Mouse (Mus musculus) heart, adult 2 months (tissue): ENCODE measurements around the gene Ttc41. TPM values are rescaled to one million over a fixed set of nuclear protein-coding genes. Genes with fewer than 3 reads are reported as not detected.

Experiments
- DNase-seq, 2 experiments: peaks; one replicate each; pipeline ENCODE4 v3.0.0; 2021
- H3K27ac ChIP-seq: fragments of 200-600 bp; 2 replicates; pipeline ENCODE4 v1.8.1; 2022
- H3K27me3 ChIP-seq: fragments of 200-500 bp; 2 replicates; pipeline ENCODE4 v1.6.1; 2012; ENCODE audit warnings: mild to moderate bottlenecking, low read length, inconsistent platforms, mixed read lengths; ENCODE audit not compliant: control insufficient read depth, insufficient read depth
- H3K36me3 ChIP-seq: fragments of 200-500 bp; 2 replicates; pipeline ENCODE4 v1.6.1; 2012; ENCODE audit warnings: low read length, inconsistent platforms; ENCODE audit not compliant: control insufficient read depth, insufficient read depth
- H3K4me1 ChIP-seq: fragments of 200-500 bp; 2 replicates; pipeline ENCODE4 v1.6.1; 2011; ENCODE audit warnings: low read length; ENCODE audit not compliant: control insufficient read depth, insufficient read depth
- H3K4me3 ChIP-seq: fragments of 200-600 bp; 2 replicates; pipeline ENCODE4 v1.8.1; 2022
- H3K79me2 ChIP-seq: fragments of 200-500 bp; replicated peaks from 2 replicates; pipeline ENCODE4 v1.6.1; 2012; ENCODE audit warnings: mild to moderate bottlenecking, inconsistent platforms, low read length, moderate library complexity, mixed read lengths; ENCODE audit not compliant: control insufficient read depth, insufficient read depth
- H3K9ac ChIP-seq: fragments of 200-500 bp; 2 replicates; pipeline ENCODE4 v1.6.1; 2012; ENCODE audit warnings: low read depth, mild to moderate bottlenecking, control low read depth, inconsistent platforms, low read length, mixed read lengths
- CTCF ChIP-seq: fragments of 200-600 bp; IDR thresholded peaks from 2 replicates; pipeline ENCODE4 v1.8.1; 2022; ENCODE audit warnings: antibody characterized with exemption, mild to moderate bottlenecking, moderate library complexity
- EP300 ChIP-seq: fragments of 200-500 bp; IDR thresholded peaks from 2 replicates; pipeline ENCODE4 v1.6.1; 2011; ENCODE audit warnings: low read depth, low read length, control low read depth; ENCODE audit not compliant: insufficient read depth
- POLR2A ChIP-seq: fragments of 200-500 bp; IDR thresholded peaks from 2 replicates; pipeline ENCODE4 v1.6.1; 2011; ENCODE audit warnings: mild to moderate bottlenecking, low read depth, low read length, control low read depth; ENCODE audit not compliant: insufficient read depth
- WGBS: fragments of 180-500 bp; shearing (Covaris S2); methylation state at CpG from one replicate; pipeline ENCODE4 v1.1.7; 2018; 5-methylcytosine and 5-hydroxymethylcytosine counted together
- intact Hi-C: fragments of 180-260 bp; cut with DNase I; formaldehyde crosslinking; loops from one replicate; pipeline ENCODE4 v1.15.1; 2025
- polyA plus RNA-seq: library from polyadenylated mRNA; depleted of rRNA; stranded (reverse); fragments of >200 nt; gene quantifications from 2 replicates; pipeline ENCODE4 v1.2.3, GENCODE M21; 2012
- total RNA-seq, 2 experiments: library from RNA; stranded (reverse); gene quantifications; 2 replicates each; pipeline ENCODE4 v1.2.3; 2021

Gene Ttc41
- total and polyA plus RNA-seq, 3 experiments = 1.2 to 2.2 (median 2.1) TPM

GRCm38 (mm10) chr10:86769797-86770196, 64.2 kb downstream of the Ttc41 start:
- Histone ChIP-seq H3K36me3 (no peaks in the 10 kb centered on the region), H3K27ac (no peak overlapping the region; the same call in 1 of the 2 replicates), H3K4me3 (no peak overlapping the region), H3K9ac (no peak overlapping the region), H3K4me1 (no peaks in the 10 kb centered on the region; the same call in 1 of the 2 replicates), H3K79me2 (no peaks in the 10 kb centered on the region), H3K27me3 (no peaks in the 10 kb centered on the region)
- TF ChIP-seq EP300 (no peak), CTCF (no peak), POLR2A (no peak)
- DNase-seq = no peak
- intact Hi-C loops = loop anchor here (10.0 kb wide), 1 partner anchor 205 kb away; no protein-coding TSS in a partner anchor
- WGBS = 56% methylated on average over 4 of the region's 4 CpGs

DNA sequence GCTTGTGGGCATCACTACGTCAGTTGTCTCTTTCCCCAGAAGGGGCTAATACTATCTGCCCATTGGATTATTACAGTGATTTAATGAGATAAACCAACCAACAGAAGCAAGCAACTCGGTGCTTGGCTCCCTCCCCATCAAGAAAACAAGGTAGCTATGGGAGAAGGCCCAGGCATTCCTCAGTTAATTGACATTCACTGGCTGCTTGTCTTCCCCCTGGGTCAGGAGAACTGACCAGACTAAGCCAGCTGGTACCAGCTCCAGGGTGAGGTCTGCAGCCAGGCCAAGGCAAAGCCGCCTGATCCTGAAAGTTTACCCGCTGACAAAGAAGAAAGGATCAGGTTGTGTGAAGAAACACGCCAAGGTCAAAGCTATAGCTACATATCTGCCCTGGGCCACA, 66.1 kb downstream of the Ttc41 start:
- Histone ChIP-seq H3K9ac (no peak overlapping the region), H3K4me3 (no peak overlapping the region), H3K27me3 (no peaks in the 10 kb centered on the region), H3K36me3 (no peaks in the 10 kb centered on the region), H3K79me2 (no peaks in the 10 kb centered on the region), H3K4me1 (no peaks in the 10 kb centered on the region; the same call in 1 of the 2 replicates), H3K27ac (no peak overlapping the region)
- intact Hi-C loops = loop anchor here (10.0 kb wide), 1 partner anchor 203 kb away; no protein-coding TSS in a partner anchor
- DNase-seq = no peak
- TF ChIP-seq CTCF (no peak), EP300 (no peak), POLR2A (no peak)
- WGBS = 89% methylated on average over 5 of the region's 5 CpGs

GRCm38 (mm10) chr10:86772231-86772631, 66.6 kb downstream of the Ttc41 start:
- no peaks in the 10 kb centered on the region for H3K79me2 ChIP-seq
- no peak for TF ChIP-seq CTCF
- no peak for TF ChIP-seq EP300
- TF ChIP-seq POLR2A = no peak
- WGBS = 39% methylated on average over 6 of the region's 6 CpGs
- H3K27ac ChIP-seq = no peak overlapping the region
- intact Hi-C loops = loop anchor here (10.0 kb wide), 1 partner anchor 203 kb away; no protein-coding TSS in a partner anchor
- no peaks in the 10 kb centered on the region for H3K36me3 ChIP-seq
- peak in 1 of 2 experiments; percentile 26 for DNase-seq
- H3K4me1 ChIP-seq = no peaks in the 10 kb centered on the region; the same call in 1 of the 2 replicates
- no peak overlapping the region for H3K4me3 ChIP-seq
- no peaks in the 10 kb centered on the region for H3K27me3 ChIP-seq
- no peak overlapping the region for H3K9ac ChIP-seq

DNA sequence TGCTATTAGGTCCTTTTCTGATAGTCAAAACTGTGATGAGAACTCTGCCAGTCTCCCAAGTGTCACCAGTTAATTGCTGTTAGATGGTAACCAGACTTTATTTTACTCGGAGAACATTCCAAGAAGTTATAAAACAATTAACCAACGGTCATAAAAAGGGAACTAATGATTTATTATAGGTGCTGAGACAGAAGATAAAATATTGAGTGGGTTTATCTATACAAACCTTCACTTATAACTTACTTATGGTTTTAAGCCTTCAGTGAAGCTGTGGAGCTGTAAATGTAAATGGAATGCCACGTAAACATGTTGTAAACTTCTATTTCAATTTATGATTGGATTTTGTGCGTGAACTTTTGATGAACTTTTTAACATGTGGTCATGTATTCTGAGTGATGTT, 67.7 kb downstream of the Ttc41 start:
- no peak for DNase-seq
- Histone ChIP-seq H3K36me3 (no peaks in the 10 kb centered on the region), H3K4me3 (no peak overlapping the region), H3K4me1 (peaks cover 1% of the 10 kb centered on the region), H3K27me3 (no peaks in the 10 kb centered on the region), H3K79me2 (no peaks in the 10 kb centered on the region), H3K27ac (no peak overlapping the region), H3K9ac (no peak overlapping the region)
- TF ChIP-seq EP300 = no peak
- TF ChIP-seq POLR2A = no peak
- intact Hi-C loops = loop anchor here (10.0 kb wide), 1 partner anchor 201 kb away; no protein-coding TSS in a partner anchor
- 74% methylated on average over 4 of the region's 4 CpGs for WGBS

GRCm38 (mm10) chr10:86776281-86776680, 70.7 kb downstream of the Ttc41 start:
- Histone ChIP-seq H3K9ac (no peak overlapping the region), H3K4me3 (no peak overlapping the region), H3K27ac (peak overlapping the region; percentile 15), H3K4me1 (peaks cover 6% of the 10 kb centered on the region), H3K36me3 (no peaks in the 10 kb centered on the region), H3K79me2 (no peaks in the 10 kb centered on the region), H3K27me3 (no peaks in the 10 kb centered on the region)
- DNase-seq = no peak
- intact Hi-C loops = loop anchor here (10.0 kb wide), 1 partner anchor 199 kb away; no protein-coding TSS in a partner anchor
- 48% methylated on average over 9 of the region's 9 CpGs for WGBS
- TF ChIP-seq EP300 (no peak), POLR2A (no peak), CTCF (no peak)

DNA sequence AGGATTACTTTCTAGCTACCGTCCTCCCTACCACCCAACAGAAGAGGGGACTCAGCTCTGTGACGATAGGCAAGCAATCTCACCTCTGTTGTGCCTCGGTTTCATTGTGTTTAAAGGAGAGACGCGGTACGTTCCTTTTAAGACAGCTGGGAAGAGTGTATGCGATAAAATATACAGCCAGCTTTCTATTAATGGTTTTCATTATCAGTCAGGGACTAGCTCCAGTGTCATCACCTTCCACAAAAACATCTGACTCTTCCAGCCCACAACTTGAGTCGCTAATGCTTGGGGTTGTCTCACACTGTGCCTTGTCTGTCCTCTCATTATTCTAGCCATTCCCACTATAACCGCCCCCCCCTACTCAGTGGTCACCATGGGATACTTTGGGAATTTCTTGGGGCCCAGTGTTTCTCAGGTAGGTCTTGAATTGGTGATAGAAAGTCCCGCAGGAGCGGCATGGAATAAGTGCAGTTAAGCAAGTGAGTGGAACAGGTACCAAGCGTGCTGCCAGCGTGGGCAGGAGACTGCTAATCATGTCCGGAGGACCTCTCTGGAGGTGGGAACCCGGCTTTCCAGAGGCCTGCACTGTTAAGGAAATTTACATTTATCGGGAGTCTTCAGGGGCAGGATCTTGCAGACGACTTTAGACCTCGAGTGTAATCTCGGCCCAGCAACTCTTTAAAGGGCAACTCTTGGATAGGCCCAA, 72.2 kb downstream of the Ttc41 start:
- Histone ChIP-seq H3K79me2 (no peaks in the 10 kb centered on the region), H3K27me3 (no peaks in the 10 kb centered on the region), H3K9ac (peak overlapping the region; percentile 62), H3K4me3 (peak overlapping the region; percentile 49), H3K4me1 (peaks cover 6% of the 10 kb centered on the region), H3K36me3 (no peaks in the 10 kb centered on the region), H3K27ac (peak overlapping the region; percentile 99)
- intact Hi-C loops = loop anchor here (1.0 to 10.0 kb wide), 3 partner anchors 37 to 197 kb away; no protein-coding TSS in a partner anchor
- DNase-seq = no peak
- TF ChIP-seq POLR2A (no peak), CTCF (no peak)
- WGBS = 35% methylated on average over 19 of the region's 19 CpGs
